Mouse (Mus musculus) liver, postnatal 0 days (tissue): ENCODE measurements around the gene Dennd2a.

Experiments
- CTCF ChIP-seq: sonication (generic); IDR thresholded peaks from 2 replicates; pipeline ENCODE4 v1.5.1; 2016; ENCODE audit warnings: antibody characterized with exemption, low read depth
- EP300 ChIP-seq: IDR thresholded peaks from 2 replicates; pipeline ENCODE4 v1.6.1; 2016; ENCODE audit warnings: antibody characterized with exemption, low read depth, mild to moderate bottlenecking

- TF ChIP-seq CTCF: no peak
- no peak for TF ChIP-seq EP300
These were observed 107.1 kb downstream of the Dennd2a start for GRCm38 (mm10) chr6:39450580-39450979.
